Mouse (Mus musculus) neural tube, postnatal 0 days (tissue): Measurements from ENCODE around the gene Sept11. TPM values are rescaled to one million over a fixed set of nuclear protein-coding genes. Genes with fewer than 3 reads are reported as not detected.

Source experiments
- polyA plus RNA-seq: library from polyadenylated mRNA; unstranded; fragments of >200 nt; fragmentation: Nextera tagmentation; extraction: Ambion mirVana; gene quantifications from 2 replicates; pipeline ENCODE4 v1.2.1, GENCODE M21; 2015

Sept11 gene
- 91.0 and 96.8 TPM in 2 replicates for polyA plus RNA-seq

DNA sequence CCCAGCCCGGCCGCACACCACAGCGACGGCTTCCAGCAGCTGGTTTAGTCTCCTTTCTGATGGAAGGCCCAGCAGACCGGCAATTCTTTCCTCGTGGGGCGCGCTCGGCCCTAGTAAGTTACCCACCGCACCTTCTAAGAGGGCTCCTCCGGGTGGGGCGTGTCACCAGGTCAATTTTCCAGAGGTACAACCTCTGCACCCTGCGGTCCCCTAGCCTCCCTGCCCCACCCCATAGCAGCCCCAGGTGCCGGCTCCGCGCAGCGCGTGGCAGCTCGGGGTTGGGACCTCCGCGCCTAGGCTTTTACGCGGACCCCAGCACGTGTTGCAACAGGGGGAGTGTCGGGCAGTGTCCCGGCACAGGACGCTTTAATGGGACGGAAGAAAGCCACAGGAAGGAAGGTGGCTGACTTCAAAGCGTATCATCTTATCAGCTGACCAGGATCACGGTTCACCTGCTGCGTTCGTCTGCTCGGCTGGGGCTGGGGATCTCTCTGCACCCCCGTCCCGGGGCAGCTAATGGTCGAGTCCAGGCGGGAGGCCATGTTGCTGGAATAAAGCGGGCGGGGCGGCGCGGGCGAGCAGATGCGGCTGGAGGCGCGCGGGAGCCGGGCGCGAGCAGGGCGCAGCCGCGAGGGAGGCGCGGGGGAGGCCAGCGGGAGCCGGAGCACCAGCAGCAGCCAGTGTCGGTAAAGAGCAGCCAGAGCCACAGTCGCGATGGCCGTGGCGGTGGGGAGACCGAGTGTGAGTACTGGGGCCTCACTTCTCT, at the start of gene Sept11:
Gene Sept11, plus strand, starts transcription at position 581 of the 766 bp plus-strand sequence.

DNA sequence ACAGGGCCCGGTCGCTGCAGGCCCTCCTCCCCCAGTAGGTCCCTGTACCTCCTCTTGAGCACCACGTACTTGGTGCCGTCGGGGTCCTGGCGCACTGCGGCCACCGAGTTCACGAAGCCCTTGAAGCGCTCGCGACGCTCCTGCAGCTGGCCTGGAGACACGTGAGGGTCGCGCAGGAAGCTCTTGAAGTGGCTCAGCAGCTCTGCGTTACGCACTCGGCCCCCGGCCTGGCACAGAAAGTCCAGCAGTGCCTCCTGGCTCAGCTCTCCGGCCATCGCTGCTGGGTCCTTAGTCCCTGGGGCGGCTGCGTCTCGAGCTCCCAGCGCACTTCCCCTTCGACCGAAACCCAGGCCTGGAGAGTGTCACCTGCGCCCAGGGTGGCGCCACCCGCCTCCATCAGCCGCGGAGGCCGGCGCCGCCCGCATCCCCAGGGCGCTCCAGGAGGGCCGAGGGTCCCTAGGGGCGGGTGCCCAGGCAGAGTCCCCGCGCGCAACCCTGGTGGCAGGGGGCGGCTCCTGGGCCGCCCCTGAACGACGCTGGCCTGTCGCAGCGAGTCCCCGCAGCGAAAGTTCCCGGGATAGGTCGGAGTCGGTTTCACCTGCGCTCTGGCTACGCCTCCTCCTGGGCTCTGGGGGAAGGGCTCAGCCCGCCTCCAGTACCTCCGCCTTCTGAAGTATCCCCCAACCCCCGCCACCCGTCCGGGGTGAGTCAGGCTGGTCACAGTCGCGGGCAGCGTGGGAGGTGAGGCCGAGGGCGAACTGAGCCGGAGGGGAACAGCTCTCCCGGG, 48.5 kb upstream of the Sept11 start, which contains the start of gene Sowahb:
Gene Sowahb, minus strand, starts transcription at position 439 of the 787 bp plus-strand sequence.

DNA sequence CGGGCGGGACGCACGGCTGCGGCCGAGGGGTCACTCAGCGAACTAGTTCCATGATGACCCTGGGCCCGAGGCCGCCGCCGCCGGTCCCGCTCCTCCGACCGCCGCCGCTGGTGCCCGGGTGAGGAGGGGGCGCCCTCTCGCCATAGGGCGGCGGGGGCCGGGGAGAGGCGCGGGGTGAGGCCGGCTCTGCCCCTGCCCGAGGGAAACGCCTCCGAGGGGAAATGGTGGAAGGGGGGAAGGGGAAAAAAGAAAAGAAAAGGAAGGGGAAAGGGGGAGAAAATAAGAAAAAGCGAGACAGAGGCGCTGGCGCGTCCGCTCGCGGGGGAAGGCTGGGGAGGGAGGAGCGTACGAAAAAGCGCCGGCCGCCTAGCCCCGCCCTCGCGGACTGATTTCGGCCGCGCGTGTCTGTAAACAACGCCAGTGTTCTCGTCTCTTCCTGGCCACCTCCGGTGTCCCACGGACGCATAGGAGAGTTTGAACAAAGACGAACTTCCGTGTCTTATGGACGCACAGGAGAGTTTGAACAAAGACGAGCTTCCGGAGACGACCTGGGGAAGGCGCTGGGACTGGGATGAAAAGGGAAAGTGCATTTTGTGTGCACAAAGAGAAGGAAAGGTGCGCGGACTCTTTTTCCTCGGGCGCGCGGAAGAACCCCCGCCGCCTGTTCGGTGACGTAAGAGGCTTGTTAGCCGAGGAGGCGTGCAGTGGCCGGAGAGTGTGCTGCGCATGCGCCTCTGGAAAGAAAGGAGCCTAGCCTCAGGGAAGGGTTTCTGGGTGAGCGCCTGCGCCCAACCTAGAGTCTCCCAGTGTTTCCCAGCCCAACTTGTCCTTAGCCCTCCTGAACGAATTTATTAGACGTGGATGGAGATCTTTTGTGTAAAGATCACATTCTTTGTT, 113.1 kb downstream of the Sept11 start, which contains the start of the genes Ccni and 2010109A12Rik:
Gene Ccni, minus strand, starts transcription at position 387 of the 897 bp plus-strand sequence.
Gene 2010109A12Rik, plus strand, starts transcription at position 410 of the 897 bp plus-strand sequence.

Other genes starting within 250 kb of the Sept11 start
- 0.10 and 0.13 TPM in 2 replicates for gene Sowahb, start 48.4 kb upstream of the Sept11 start, polyA plus RNA-seq
- gene Ccni, start 113.1 kb downstream of the Sept11 start, polyA plus RNA-seq, result 110 and 115 TPM in 2 replicates
- 0.41 and 0.95 TPM in 2 replicates for gene 2010109A12Rik, start 113.1 kb downstream of the Sept11 start, polyA plus RNA-seq
- 26.7 and 28.3 TPM in 2 replicates for gene Ccng2, start 173.8 kb downstream of the Sept11 start, polyA plus RNA-seq